Mouse (Mus musculus) ES-Bruce4 (cell line): Measurements from ENCODE around the gene Dcdc2a. TPM values are rescaled to one million over a fixed set of nuclear protein-coding genes. Genes with fewer than 3 reads are reported as not detected.

ENCODE experiments used
- H3K27ac ChIP-seq: 2 replicates; pipeline ENCODE4 v1.5.1; 2012; ENCODE audit warnings: low read length, inconsistent platforms; ENCODE audit not compliant: insufficient read depth
- H3K27me3 ChIP-seq: 2 replicates; pipeline ENCODE4 v1.6.1; 2012; ENCODE audit warnings: mild to moderate bottlenecking, low read length, inconsistent platforms; ENCODE audit not compliant: control insufficient read depth, poor library complexity, insufficient read depth, severe bottlenecking
- H3K36me3 ChIP-seq: 2 replicates; pipeline ENCODE4 v1.6.1; 2012; ENCODE audit warnings: inconsistent platforms, mild to moderate bottlenecking, low read length, moderate library complexity; ENCODE audit not compliant: control insufficient read depth, poor library complexity, insufficient read depth, severe bottlenecking
- H3K4me1 ChIP-seq: one replicate; pipeline ENCODE4 v1.8.1; 2011; ENCODE audit warnings: low read length; ENCODE audit not compliant: control insufficient read depth, insufficient read depth
- H3K4me3 ChIP-seq: 2 replicates; pipeline ENCODE4 v1.5.1; 2011; ENCODE audit warnings: low read depth, mild to moderate bottlenecking, low read length
- H3K9ac ChIP-seq: 2 replicates; pipeline ENCODE4 v1.6.1; 2012; ENCODE audit warnings: low read depth, mild to moderate bottlenecking, inconsistent platforms; ENCODE audit not compliant: poor library complexity, severe bottlenecking
- H3K9me3 ChIP-seq: replicated peaks from 2 replicates; pipeline ENCODE4 v1.6.1; 2012; ENCODE audit warnings: mild to moderate bottlenecking, low read length, inconsistent platforms; ENCODE audit not compliant: control insufficient read depth, poor library complexity, insufficient read depth, severe bottlenecking
- CTCF ChIP-seq: IDR thresholded peaks from one replicate; pipeline ENCODE4 v1.8.1; 2011; ENCODE audit warnings: low read depth, low read length
- EP300 ChIP-seq: IDR thresholded peaks from 2 replicates; pipeline ENCODE4 v1.6.1; 2011; ENCODE audit warnings: low read depth, low read length; ENCODE audit not compliant: insufficient read depth
- POLR2A ChIP-seq: IDR thresholded peaks from one replicate; pipeline ENCODE4 v1.8.1; 2011; ENCODE audit warnings: low read length; ENCODE audit not compliant: insufficient read depth
- polyA plus RNA-seq: library from polyadenylated mRNA; stranded (reverse); fragments of >200 nt; gene quantifications from 2 replicates; pipeline ENCODE4 v1.2.4, GENCODE M21; 2011; ENCODE audit warnings: low read depth; ENCODE audit not compliant: missing spikeins, insufficient read depth, insufficient read length

The Dcdc2a gene
- polyA plus RNA-seq, 1 experiment, result 2.5 TPM

- no peaks in the 10 kb centered on the region for H3K27me3 ChIP-seq
- no peak overlapping the region for H3K9ac ChIP-seq
- H3K36me3 ChIP-seq, result no peaks in the 10 kb centered on the region
- H3K9me3 ChIP-seq, result no peaks in the 10 kb centered on the region
- H3K27ac ChIP-seq, result no peak overlapping the region
- H3K4me1 ChIP-seq, result no peaks in the 10 kb centered on the region
- TF ChIP-seq CTCF, result no peak
- TF ChIP-seq EP300, result no peak
- TF ChIP-seq POLR2A, result no peak
- H3K4me3 ChIP-seq, result no peak overlapping the region
Observed at GRCm38 (mm10) chr13:25115429-25115881, 59.7 kb downstream of the Dcdc2a start.

GRCm38 (mm10) chr13:25115971-25116370 lies 60.2 kb downstream of the Dcdc2a start:
- no peak overlapping the region for H3K9ac ChIP-seq
- H3K27me3 ChIP-seq, result no peaks in the 10 kb centered on the region
- TF ChIP-seq EP300, result no peak
- peak; percentile 77 for TF ChIP-seq CTCF
- no peaks in the 10 kb centered on the region for H3K4me1 ChIP-seq
- H3K9me3 ChIP-seq, result no peaks in the 10 kb centered on the region
- no peak overlapping the region for H3K27ac ChIP-seq
- H3K4me3 ChIP-seq, result no peak overlapping the region
- no peaks in the 10 kb centered on the region for H3K36me3 ChIP-seq

GRCm38 (mm10) chr13:25122740-25123335 lies 67.0 kb downstream of the Dcdc2a start:
- Histone ChIP-seq H3K36me3 (no peaks in the 10 kb centered on the region), H3K9ac (no peak overlapping the region), H3K27me3 (no peaks in the 10 kb centered on the region), H3K9me3 (0 out of 2 replicates have a peak, but pooled peaks cover 5% of the 10 kb centered on the region), H3K27ac (no peak overlapping the region), H3K4me1 (no peaks in the 10 kb centered on the region), H3K4me3 (no peak overlapping the region)
- no peak for TF ChIP-seq CTCF
- no peak for TF ChIP-seq EP300
- no peak for TF ChIP-seq POLR2A

DNA sequence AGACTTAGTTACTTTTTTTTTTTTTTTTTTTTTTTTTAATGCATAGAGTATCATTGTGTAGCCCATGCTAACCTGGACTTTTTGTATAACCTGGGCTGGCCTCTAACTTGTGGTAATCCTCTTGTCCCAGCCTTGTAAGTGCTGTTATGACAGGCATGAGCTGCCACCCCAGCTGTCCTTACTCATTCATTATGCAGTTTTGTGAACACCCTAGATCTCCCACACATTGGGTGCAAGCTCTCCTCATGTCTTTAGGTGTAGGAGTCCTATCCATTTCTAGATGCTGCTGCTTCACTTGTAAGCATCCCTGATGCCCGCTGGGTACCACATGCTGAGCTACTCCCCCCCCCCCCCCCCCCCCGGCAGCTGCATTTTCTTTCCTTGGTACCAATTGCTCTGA lies 71.4 kb downstream of the Dcdc2a start:
- no peak for TF ChIP-seq POLR2A
- no peak for TF ChIP-seq CTCF
- no peak for TF ChIP-seq EP300
- no peak overlapping the region for H3K27ac ChIP-seq
- H3K4me3 ChIP-seq, result no peak overlapping the region
- H3K9me3 ChIP-seq, result 0 out of 2 replicates have a peak, but pooled peaks cover 2% of the 10 kb centered on the region
- H3K36me3 ChIP-seq, result no peaks in the 10 kb centered on the region
- no peaks in the 10 kb centered on the region for H3K4me1 ChIP-seq
- no peak overlapping the region for H3K9ac ChIP-seq
- no peaks in the 10 kb centered on the region for H3K27me3 ChIP-seq

- no peaks in the 10 kb centered on the region for H3K9me3 ChIP-seq
- H3K4me1 ChIP-seq, result no peaks in the 10 kb centered on the region
- no peak overlapping the region for H3K27ac ChIP-seq
- H3K36me3 ChIP-seq, result no peaks in the 10 kb centered on the region
- TF ChIP-seq EP300, result no peak
- no peak for TF ChIP-seq POLR2A
- no peak for TF ChIP-seq CTCF
- H3K27me3 ChIP-seq, result no peaks in the 10 kb centered on the region
- H3K9ac ChIP-seq, result no peak overlapping the region
- H3K4me3 ChIP-seq, result no peak overlapping the region
Observed at GRCm38 (mm10) chr13:25127806-25128205, 72.0 kb downstream of the Dcdc2a start.

GRCm38 (mm10) chr13:25128766-25129165 lies 73.0 kb downstream of the Dcdc2a start:
- H3K27me3 ChIP-seq, result no peaks in the 10 kb centered on the region
- no peak for TF ChIP-seq EP300
- TF ChIP-seq POLR2A, result no peak
- TF ChIP-seq CTCF, result no peak
- no peak overlapping the region for H3K4me3 ChIP-seq
- no peaks in the 10 kb centered on the region for H3K4me1 ChIP-seq
- no peaks in the 10 kb centered on the region for H3K36me3 ChIP-seq
- no peak overlapping the region for H3K9ac ChIP-seq
- no peaks in the 10 kb centered on the region for H3K9me3 ChIP-seq
- H3K27ac ChIP-seq, result no peak overlapping the region
